Mouse (Mus musculus): Measurements from ENCODE around the gene Angptl2.
A peak's percentile ranks its signal among the peaks of the same experiment; 100 is the strongest.
"Not testable (repeated sequence)": the region's sequence is repeated elsewhere in the genome, so short reads cannot be mapped to it uniquely, and the experiment has no call there.

The Angptl2 gene

GRCm38 (mm10) chr2:33200368-33201068 is 15.4 kb upstream of the Angptl2 start:
- no peak for DNase-seq (ENCODE audit: low spot score in 2 of 2)

DNA sequence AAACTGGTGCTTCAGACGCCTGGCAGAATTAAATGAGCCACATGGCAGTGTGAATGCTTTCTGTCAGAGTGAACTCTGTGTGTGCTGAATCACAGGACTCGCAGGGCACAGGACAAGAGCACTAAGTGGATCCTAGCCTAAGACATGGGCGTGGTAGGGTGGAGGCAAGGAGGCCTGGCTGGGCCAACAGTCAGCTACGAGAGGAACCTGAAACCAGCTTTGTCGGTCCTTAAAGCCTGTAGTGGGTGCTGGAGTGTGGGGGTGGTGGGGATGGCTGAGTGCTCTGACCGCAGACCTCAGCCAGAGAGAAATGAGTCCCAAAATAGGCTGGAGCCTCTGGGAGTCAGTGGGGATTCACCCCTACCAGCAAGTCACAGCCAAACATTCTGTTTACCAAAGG is 12.6 kb upstream of the Angptl2 start:
- DNase-seq (ENCODE audit: low spot score in 2 of 2): peak; percentile 24 to 30

DNA sequence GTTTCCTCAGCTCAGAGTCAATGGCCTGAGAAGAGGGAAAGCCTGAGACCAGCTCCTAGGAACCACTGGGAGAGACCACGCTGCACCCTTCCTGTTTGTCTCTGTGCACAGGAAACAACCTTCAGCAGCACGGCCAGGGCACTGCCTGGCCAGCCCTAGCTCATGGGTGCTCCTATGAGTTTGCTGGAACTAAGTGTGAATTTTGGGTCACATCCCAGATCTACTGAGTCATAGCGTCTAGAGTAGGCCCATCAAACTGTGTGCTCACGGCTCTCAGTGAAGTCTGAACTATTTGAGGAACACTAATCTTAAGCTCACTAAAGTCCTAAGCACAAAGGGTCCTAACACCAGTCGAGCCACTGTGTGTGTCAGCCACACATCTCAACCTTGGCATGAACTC is 10.9 kb upstream of the Angptl2 start:
- no peak for DNase-seq (ENCODE audit: low spot score in 2 of 2)

GRCm38 (mm10) chr2:33205939-33206525 is 9.8 kb upstream of the Angptl2 start:
- no peak for DNase-seq (ENCODE audit: low spot score in 2 of 2)

DNA sequence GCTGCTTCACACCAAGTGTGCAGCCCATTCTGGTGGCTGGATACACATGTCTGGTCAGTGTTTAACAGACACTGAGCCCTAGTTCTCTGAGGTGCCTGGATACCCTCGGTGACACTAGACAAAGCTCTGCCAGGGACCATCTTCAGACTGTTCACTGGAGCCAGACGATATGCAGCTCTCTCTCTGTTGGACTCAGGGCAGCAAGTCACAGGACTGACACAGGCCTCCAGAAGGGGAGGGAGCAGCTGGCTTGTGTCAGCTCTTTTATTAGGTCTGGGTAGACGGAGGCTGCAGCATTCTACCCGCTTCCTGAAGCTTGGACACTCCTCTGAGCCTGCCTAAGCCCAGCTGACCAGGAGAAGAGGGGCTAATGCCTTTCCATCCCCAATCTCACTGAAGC is 8.8 kb upstream of the Angptl2 start:
- DNase-seq (ENCODE audit: low spot score in 2 of 2): no peak

DNA sequence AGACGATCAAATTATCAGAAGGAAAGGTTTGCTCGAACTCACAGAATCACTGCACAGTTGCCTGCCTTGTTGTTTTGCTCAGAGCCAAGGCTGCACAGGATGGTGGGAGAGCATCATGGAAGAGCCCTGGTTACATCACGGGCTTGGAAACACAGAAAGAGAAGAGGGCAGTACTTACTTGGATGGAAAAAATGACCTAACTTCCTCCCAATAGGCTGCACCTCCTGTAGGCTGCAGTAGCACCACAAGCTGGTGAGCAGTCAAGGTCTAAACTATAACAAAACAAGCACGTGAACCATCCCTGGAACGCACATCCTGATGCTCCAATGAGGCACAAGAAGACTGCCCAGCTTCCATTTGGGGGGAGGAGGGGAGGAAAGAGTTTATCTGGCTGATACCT is 7.7 kb upstream of the Angptl2 start:
- DNase-seq (ENCODE audit: low spot score in 2 of 2): no peak

GRCm38 (mm10) chr2:33210841-33211240 is 5.0 kb upstream of the Angptl2 start:
- no peak for DNase-seq (ENCODE audit: low spot score in 2 of 2)

GRCm38 (mm10) chr2:33211263-33211662 is 4.6 kb upstream of the Angptl2 start:
- not testable (repeated sequence) for DNase-seq (ENCODE audit: low spot score in 2 of 2)

DNA sequence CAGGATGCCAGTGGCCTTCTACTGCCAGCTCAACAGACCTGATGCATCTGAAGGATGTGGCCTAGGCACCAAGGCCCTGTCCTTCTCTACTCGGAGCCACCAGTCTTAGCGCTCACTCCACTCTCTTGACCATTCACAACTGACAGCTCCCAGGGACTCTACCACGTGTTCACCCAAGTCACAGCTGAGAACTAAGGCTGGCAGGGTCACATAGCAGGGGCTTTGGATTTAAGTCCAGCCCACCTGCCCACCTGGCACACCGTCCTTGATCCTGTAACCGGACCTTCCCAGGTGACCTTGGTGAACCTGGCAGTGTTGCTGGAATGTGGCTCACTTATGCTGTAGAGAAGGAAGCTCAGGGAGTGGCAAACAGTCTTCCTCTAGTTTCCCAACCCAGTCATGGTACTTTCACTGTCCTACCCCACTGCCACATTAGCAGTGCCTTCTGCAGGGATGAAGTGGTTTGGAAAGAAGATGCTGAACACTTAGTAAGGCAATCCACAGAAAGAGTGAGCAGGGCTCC is 631 bp upstream of the Angptl2 start:
- no peak for DNase-seq (ENCODE audit: low spot score in 2 of 2)

DNA sequence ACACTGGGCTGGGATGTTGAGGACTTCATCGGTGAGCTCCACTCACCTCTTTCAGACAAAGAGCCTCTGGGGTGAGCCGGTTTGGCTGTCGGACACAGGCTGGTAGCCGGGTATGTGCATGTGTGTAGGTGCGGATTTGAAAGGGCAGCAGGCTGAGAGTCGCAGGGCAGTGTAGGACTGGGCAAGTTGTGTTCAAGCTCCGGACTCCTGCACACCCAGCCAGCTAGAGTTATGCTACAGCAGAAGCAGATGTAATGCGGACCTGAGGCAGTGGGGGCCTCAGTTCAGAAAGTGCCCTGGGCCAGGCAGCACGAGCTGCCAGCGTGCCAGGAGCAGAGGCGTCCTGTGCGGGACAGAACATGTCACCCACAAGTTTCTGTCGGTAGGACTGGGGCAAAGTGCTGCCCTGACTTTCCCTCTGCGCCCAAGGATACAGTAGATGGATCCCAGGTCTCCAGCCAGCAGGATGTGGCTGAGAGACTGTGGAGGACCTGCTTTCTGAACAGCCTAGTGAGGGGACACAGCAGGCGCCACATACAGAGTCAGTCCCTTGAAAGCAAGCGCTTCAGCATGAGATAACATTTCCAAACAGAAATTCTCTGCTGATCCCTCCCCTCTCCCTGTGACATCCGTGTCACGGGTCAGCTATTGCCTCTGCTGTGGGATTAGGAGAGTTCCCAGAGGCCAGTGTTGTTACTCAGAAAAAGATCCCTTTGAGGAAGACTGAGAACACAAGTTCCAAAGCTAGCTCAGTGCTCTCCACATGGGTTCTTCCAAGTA is 966 bp downstream of the Angptl2 start:
- DNase-seq (ENCODE audit: low spot score in 2 of 2): no peak

GRCm38 (mm10) chr2:33217425-33217794 is 1.5 kb downstream of the Angptl2 start:
- no peak for DNase-seq (ENCODE audit: low spot score in 2 of 2)

DNA sequence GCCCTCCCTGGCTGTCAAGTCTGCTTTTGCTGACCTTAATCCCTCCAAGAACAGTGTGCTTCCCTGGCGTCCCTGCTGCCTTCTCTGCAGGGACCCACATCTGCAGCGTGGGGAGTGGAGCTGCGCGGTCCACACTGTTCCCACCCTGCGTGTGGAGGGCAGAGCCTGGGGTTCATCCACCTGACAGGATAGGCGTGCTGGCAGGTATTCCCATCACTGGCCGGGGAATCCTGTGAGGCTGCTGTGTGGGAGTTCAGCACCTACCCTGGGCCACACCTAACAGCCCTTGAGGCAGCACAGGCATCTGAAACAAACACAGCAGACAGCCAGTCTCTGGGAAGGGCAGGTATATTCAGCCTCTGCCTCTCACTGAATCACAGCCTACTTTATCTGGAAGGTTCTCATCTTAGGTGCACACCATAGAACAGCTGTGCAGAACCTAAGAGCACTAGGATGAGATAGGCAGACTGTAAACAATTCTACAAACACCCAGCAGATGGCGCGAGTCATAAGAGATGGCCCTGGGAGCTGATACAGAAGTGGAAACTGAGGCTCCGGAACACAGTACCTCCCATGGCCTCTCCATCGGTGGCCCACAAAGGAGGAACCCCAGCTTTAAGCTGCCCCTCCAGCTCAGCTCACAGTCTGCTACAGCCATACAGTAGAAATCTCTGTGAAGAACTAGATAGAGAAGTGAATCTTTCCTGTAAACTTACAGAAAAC is 3.2 kb downstream of the Angptl2 start:
- no peak for DNase-seq (ENCODE audit: low spot score in 2 of 2)

GRCm38 (mm10) chr2:33219637-33220036 is 3.8 kb downstream of the Angptl2 start:
- no peak for DNase-seq (ENCODE audit: low spot score in 2 of 2)

- no peak for DNase-seq (ENCODE audit: low spot score in 2 of 2)
Measured at GRCm38 (mm10) chr2:33220246-33220645, 4.4 kb downstream of the Angptl2 start.

GRCm38 (mm10) chr2:33220674-33221338 is 4.9 kb downstream of the Angptl2 start:
- DNase-seq (ENCODE audit: low spot score in 2 of 2): no peak

DNA sequence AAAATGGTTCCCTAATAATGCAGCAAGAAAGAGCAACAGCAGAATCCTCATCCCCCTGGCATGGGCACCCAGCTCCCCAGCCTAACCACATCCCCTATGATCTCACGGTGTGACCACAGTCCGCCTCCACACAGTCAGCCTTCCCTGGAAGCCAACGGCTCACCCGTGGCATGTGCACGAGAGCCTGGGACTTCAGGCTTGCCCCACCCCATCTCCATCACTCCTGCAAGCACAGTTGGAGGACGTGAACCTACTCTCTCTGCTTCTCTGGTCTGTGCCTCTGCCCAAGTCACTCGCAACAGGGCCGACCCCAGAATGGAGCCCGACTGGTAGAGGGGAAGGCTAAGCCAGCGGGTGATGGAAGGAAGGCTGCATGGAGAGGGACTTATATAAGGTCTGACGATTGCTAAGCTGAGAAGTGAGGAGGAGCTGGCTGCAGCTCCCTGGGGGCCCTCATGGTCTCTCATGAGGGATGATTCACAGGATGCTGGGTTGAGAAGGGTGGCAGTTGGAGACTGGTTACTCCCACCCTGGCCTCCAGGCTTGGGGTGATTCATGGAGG is 5.6 kb downstream of the Angptl2 start:
- no peak for DNase-seq (ENCODE audit: low spot score in 2 of 2)

GRCm38 (mm10) chr2:33222480-33222879 is 6.6 kb downstream of the Angptl2 start:
- DNase-seq (ENCODE audit: low spot score in 2 of 2): no peak

DNA sequence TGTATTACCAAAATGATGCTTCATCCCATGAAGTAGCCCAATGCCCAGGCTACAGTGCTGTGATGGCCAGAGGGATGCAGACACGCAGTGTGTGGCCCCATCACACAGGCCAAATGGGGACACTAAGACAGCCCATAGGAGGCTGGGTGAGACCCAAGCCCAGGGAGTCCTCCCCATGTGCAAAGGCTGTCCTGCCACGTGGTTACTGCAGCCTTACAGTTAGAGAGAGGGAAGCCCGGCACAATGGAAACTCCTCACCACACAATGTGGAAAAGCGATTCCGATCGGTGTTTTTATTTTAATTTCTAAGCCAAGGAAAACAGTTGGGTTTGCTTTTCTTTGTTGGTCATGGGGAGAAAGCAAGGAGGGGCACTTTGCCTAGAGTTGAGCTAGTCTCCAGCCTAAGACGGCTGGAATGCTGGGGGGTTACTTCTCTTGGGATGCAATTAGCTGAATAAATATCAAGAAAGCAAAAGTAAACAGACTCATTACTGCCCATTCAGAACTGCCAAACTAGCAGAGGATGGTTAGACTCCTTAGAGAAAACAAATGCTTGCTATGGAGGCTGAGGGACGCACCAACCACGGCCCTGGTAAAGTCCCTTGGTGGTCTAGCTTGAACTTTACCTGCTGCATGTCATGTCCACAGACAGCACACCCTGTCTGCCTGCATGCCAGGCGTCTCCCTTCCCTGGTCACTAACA is 7.9 kb downstream of the Angptl2 start:
- DNase-seq (ENCODE audit: low spot score in 2 of 2): no peak

- no peak for DNase-seq (ENCODE audit: low spot score in 2 of 2)
Measured at GRCm38 (mm10) chr2:33225921-33226320, 10.1 kb downstream of the Angptl2 start.

DNA sequence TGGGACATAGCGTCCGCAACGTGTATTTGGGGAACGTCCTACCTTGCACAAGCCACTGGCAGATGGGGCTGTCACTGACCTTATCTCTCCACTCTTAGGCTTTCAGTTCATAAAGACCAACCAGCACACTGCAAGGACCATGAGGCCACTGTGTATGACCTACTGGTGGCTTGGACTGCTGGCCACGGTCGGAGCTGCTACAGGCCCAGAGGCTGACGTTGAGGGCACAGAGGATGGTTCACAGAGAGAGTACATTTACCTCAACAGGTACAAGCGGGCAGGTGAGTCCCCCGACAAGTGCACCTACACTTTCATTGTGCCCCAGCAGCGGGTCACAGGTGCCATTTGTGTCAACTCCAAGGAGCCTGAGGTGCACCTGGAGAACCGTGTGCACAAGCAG is 12.2 kb downstream of the Angptl2 start:
- no peak for DNase-seq (ENCODE audit: low spot score in 2 of 2)

DNA sequence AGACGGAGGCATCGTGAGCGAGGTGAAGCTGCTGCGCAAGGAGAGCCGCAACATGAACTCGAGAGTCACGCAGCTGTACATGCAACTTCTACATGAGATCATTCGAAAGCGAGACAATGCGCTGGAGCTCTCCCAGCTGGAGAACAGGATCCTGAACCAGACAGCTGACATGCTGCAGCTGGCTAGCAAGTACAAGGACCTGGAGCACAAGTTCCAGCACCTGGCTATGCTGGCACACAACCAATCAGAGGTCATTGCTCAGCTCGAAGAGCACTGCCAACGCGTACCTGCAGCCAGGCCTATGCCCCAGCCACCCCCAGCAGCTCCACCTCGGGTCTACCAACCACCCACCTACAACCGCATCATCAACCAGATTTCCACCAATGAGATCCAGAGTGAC is 12.7 kb downstream of the Angptl2 start:
- DNase-seq (ENCODE audit: low spot score in 2 of 2): no peak
